Mouse (Mus musculus) limb, embryonic 14.5 days (tissue): ENCODE measurements around the gene Cldn14. TPM values are rescaled to one million over a fixed set of nuclear protein-coding genes. Genes with fewer than 3 reads are reported as not detected.

Source experiments
- ATAC-seq: fragments of 200-750 bp; cut with Nextera tagmentation; 2 replicates; pipeline ENCODE4 v1.8.0; 2017; ENCODE audit warnings: low read depth, moderate number of reproducible peaks, moderate TSS enrichment; ENCODE audit not compliant: low FRiP score
- DNase-seq: peaks from one replicate; pipeline ENCODE4 v3.0.0-alpha.2; 2015; ENCODE audit warnings: low spot score
- H3K27ac ChIP-seq: fragments of 300-500 bp; sonication (generic); replicated peaks from 2 replicates; pipeline ENCODE4 v1.5.1; 2014; ENCODE audit warnings: low read depth, mild to moderate bottlenecking, low read length, moderate library complexity, mixed read lengths
- H3K27me3 ChIP-seq: fragments of 300-500 bp; sonication (generic); 2 replicates; pipeline ENCODE4 v1.6.1; 2014; ENCODE audit warnings: low read length, mixed read lengths; ENCODE audit not compliant: control insufficient read depth, insufficient read depth
- H3K36me3 ChIP-seq: fragments of 300-500 bp; sonication (generic); 2 replicates; pipeline ENCODE4 v1.6.1; 2014; ENCODE audit warnings: mild to moderate bottlenecking, low read length, moderate library complexity, mixed read lengths; ENCODE audit not compliant: control insufficient read depth, insufficient read depth
- H3K4me1 ChIP-seq: fragments of 300-500 bp; sonication (generic); 2 replicates; pipeline ENCODE4 v1.6.1; 2014; ENCODE audit warnings: antibody characterized with exemption, low read length, mixed read lengths; ENCODE audit not compliant: control insufficient read depth, insufficient read depth
- H3K4me2 ChIP-seq: fragments of 300-500 bp; sonication (generic); replicated peaks from 2 replicates; pipeline ENCODE4 v1.6.1; 2014; ENCODE audit warnings: low read depth, mild to moderate bottlenecking, low read length, moderate library complexity; ENCODE audit not compliant: severe bottlenecking
- H3K4me3 ChIP-seq: fragments of 300-500 bp; sonication (generic); replicated peaks from 2 replicates; pipeline ENCODE4 v1.5.1; 2014; ENCODE audit warnings: low read length
- H3K9ac ChIP-seq: fragments of 300-500 bp; sonication (generic); 2 replicates; pipeline ENCODE4 v1.6.1; 2014; ENCODE audit warnings: mild to moderate bottlenecking, low read depth, low read length, moderate library complexity; ENCODE audit not compliant: severe bottlenecking
- H3K9me3 ChIP-seq: fragments of 300-500 bp; sonication (generic); 2 replicates; pipeline ENCODE4 v1.6.1; 2016; ENCODE audit warnings: low read length; ENCODE audit not compliant: control insufficient read depth
- POLR2A ChIP-seq: fragments of 200-500 bp; IDR thresholded peaks from 2 replicates; pipeline ENCODE4 v1.8.0; 2012; ENCODE audit warnings: inconsistent platforms, mild to moderate bottlenecking, moderate library complexity, borderline replicate concordance; ENCODE audit not compliant: insufficient read depth, insufficient read length; ENCODE audit errors: extremely low read depth
- WGBS: fragments of 180-500 bp; shearing (Covaris S2); extraction: QIAGEN DNeasy Blood & Tissue Kit; methylation state at CpG from one replicate; pipeline ENCODE4 v1.1.7; 2014; 5-methylcytosine and 5-hydroxymethylcytosine counted together
- polyA plus RNA-seq, 2 experiments: library from polyadenylated mRNA; depleted of rRNA in 1 of 2; stranded (reverse) in 1 of 2; unstranded in 1 of 2; fragments of >200 nt; fragmentation: Nextera tagmentation in 1 of 2; extraction: Ambion mirVana in 1 of 2; gene quantifications; 2 replicates each; pipeline versions ENCODE4 v1.2.1 to v1.2.3; 2012 to 2014

Gene Cldn14
- polyA plus RNA-seq, 2 experiments = not detected

- no peak overlapping the region for H3K27ac ChIP-seq
- no peak overlapping the region for H3K9ac ChIP-seq
- TF ChIP-seq POLR2A = no peak
- H3K27me3 ChIP-seq = 0 out of 2 replicates have a peak, but pooled peaks cover 5% of the 10 kb centered on the region
- H3K9me3 ChIP-seq = no peaks in the 10 kb centered on the region
- H3K4me3 ChIP-seq = no peak overlapping the region
- no peak for DNase-seq
- H3K4me1 ChIP-seq = peaks cover 8% of the 10 kb centered on the region; the same call in 1 of the 2 replicates
- no peak overlapping the region for H3K4me2 ChIP-seq
- 65% methylated on average over 10 of the region's 10 CpGs for whole genome bisulfite sequencing
- no peak for ATAC-seq
- H3K36me3 ChIP-seq = no peaks in the 10 kb centered on the region
Observed at GRCm38 (mm10) chr16:93941781-93942567, 66.7 kb downstream of the Cldn14 start.

GRCm38 (mm10) chr16:93939961-93940360 lies 68.7 kb downstream of the Cldn14 start:
- no peaks in the 10 kb centered on the region for H3K36me3 ChIP-seq
- H3K9me3 ChIP-seq = no peaks in the 10 kb centered on the region
- ATAC-seq (no peak), DNase-seq (no peak)
- no peak for TF ChIP-seq POLR2A
- H3K4me1 ChIP-seq = peaks cover 11% of the 10 kb centered on the region; the same call in 1 of the 2 replicates
- H3K9ac ChIP-seq = no peak overlapping the region
- H3K4me2 ChIP-seq = no peak overlapping the region
- H3K27me3 ChIP-seq = peaks cover 4% of the 10 kb centered on the region; the same call in 1 of the 2 replicates
- WGBS = 8% methylated on average over 4 of the region's 4 CpGs
- H3K27ac ChIP-seq = no peak overlapping the region
- no peak overlapping the region for H3K4me3 ChIP-seq

- Histone ChIP-seq H3K27me3 (peaks cover 13% of the 10 kb centered on the region), H3K27ac (no peak overlapping the region), H3K4me3 (peak overlapping the region; percentile 22), H3K4me1 (peaks cover 11% of the 10 kb centered on the region; the same call in 1 of the 2 replicates), H3K36me3 (no peaks in the 10 kb centered on the region), H3K9me3 (no peaks in the 10 kb centered on the region), H3K4me2 (peak overlapping the region; percentile 38), H3K9ac (no peak overlapping the region; the same call in 1 of the 2 replicates)
- WGBS = 10% methylated on average over 16 of the region's 16 CpGs
- DNase-seq = peak; percentile 83
- no peak for ATAC-seq
- no peak for TF ChIP-seq POLR2A
Observed at GRCm38 (mm10) chr16:93938400-93938846, 70.2 kb downstream of the Cldn14 start.

GRCm38 (mm10) chr16:93935009-93935408 lies 73.6 kb downstream of the Cldn14 start:
- Histone ChIP-seq H3K4me2 (no peak overlapping the region), H3K9ac (no peak overlapping the region), H3K4me3 (no peak overlapping the region), H3K9me3 (no peaks in the 10 kb centered on the region), H3K27me3 (peaks cover 13% of the 10 kb centered on the region), H3K27ac (no peak overlapping the region), H3K36me3 (no peaks in the 10 kb centered on the region), H3K4me1 (peaks cover 13% of the 10 kb centered on the region; the same call in 1 of the 2 replicates)
- 19% methylated on average over 7 of the region's 7 CpGs for WGBS
- DNase-seq = no peak
- TF ChIP-seq POLR2A = no peak
- ATAC-seq = no peak

- H3K4me2 ChIP-seq = no peak overlapping the region
- 24% methylated on average over 13 of the region's 13 CpGs for WGBS
- H3K27me3 ChIP-seq = peaks cover 13% of the 10 kb centered on the region
- no peaks in the 10 kb centered on the region for H3K36me3 ChIP-seq
- no peak overlapping the region for H3K27ac ChIP-seq
- no peak for TF ChIP-seq POLR2A
- no peaks in the 10 kb centered on the region for H3K9me3 ChIP-seq
- H3K4me3 ChIP-seq = no peak overlapping the region
- DNase-seq (no peak), ATAC-seq (no peak)
- H3K4me1 ChIP-seq = peaks cover 10% of the 10 kb centered on the region; the same call in 1 of the 2 replicates
- H3K9ac ChIP-seq = no peak overlapping the region
Observed at GRCm38 (mm10) chr16:93934588-93934987, 74.0 kb downstream of the Cldn14 start.
